Comparison of ENCODE assay signal across 14 mouse cellular contexts in the genomic region with DNA sequence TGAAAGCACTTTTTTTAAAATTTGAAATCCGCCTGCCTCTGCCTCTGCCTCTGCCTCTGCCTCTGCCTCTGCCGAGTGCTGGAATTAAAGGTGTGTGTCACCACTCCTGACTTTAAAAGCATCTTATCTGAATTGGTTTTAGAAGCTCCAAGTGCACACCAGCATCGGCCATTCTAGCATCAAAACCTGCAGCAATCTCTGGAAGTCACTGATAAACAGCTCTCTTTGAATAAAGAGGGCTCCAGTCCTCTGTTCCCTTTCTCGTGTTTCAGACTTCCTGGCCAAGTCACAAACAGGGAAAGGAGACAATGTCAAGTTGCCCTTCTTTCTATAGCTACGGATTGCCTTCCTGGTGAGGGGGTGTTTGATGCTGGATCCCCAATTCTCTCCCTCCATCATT.
DNase-seq lines count a peak whose midpoint lies in the region; ATAC-seq and TF ChIP-seq lines count a peak whose summit lies in the region.
"Had no signal": no experiment of that assay in that cellular context is flagged by ENCODE, and none has a peak within 500 bp of the region (broad histone marks: within the 10 kb centered on the region; RNA-seq: fewer than 3 reads in every experiment).

No protein-coding gene starts in this region.

- no peak for TF ChIP-seq CTCF in lung, embryonic 14.5 days (IDR thresholded peaks at IDR 0.05; ENCODE audit: low read depth)
- TF ChIP-seq CTCF in lung, adult 2 months (IDR thresholded peaks at IDR 0.05; ENCODE audit: insufficient read depth, low read length) = no peak
- TF ChIP-seq CTCF in liver, postnatal 0 days (IDR thresholded peaks at IDR 0.05; ENCODE audit: low read depth) = no peak
- no peak for TF ChIP-seq CTCF in cerebellum, adult 2 months (IDR thresholded peaks at IDR 0.05; ENCODE audit: borderline replicate concordance, insufficient read depth, low read depth, low read length)

- H3K27ac ChIP-seq in heart, embryonic 13.5 days (replicated peaks) = peak overlapping the region; percentile 84
- peak overlapping the region; percentile 48; the same call in 1 of the 2 replicates for H3K27ac ChIP-seq in lung, embryonic 14.5 days (ENCODE audit: low read depth)
- H3K27ac ChIP-seq in intestine, embryonic 16.5 days (ENCODE audit: low read length) = peak overlapping the region; percentile 59; the same call in 1 of the 2 replicates
- peak overlapping the region; percentile 44 for H3K27ac ChIP-seq in liver, postnatal 0 days (ENCODE audit: low read depth)
- H3K27ac ChIP-seq in cerebellum, adult 2 months (ENCODE audit: insufficient read depth, low read length) = no peak overlapping the region
- H3K27ac ChIP-seq: forebrain, embryonic 13.5 days; hindbrain, embryonic 10.5 days; liver, embryonic 15.5 days had no signal

- WGBS in heart, embryonic 13.5 days = 23% methylated on average over 5 of the region's 5 CpGs
- WGBS in lung, embryonic 14.5 days = 49% methylated on average over 5 of the region's 5 CpGs
- 30% methylated on average over 5 of the region's 5 CpGs for WGBS in lung, adult 2 months
- WGBS in intestine, embryonic 16.5 days = 56% methylated on average over 5 of the region's 5 CpGs
- WGBS in liver, postnatal 0 days (ENCODE audit: insufficient replicate concordance) = 30% methylated on average over 5 of the region's 5 CpGs
- WGBS in cerebellum, adult 2 months = 84% methylated on average over 5 of the region's 5 CpGs

- TF ChIP-seq POLR2A in lung, adult 2 months (IDR thresholded peaks at IDR 0.05; ENCODE audit: borderline replicate concordance, extremely low read depth, low read depth, low read length) = no peak
- no peak for TF ChIP-seq POLR2A in cerebellum, adult 2 months (IDR thresholded peaks at IDR 0.05; ENCODE audit: borderline replicate concordance, insufficient read depth, low read length)

- no peak overlapping the region for H3K4me2 ChIP-seq in heart, embryonic 13.5 days
- H3K4me2 ChIP-seq in lung, embryonic 14.5 days = no peak overlapping the region
- H3K4me2 ChIP-seq in intestine, embryonic 16.5 days (ENCODE audit: low read depth, low read length) = no peak overlapping the region
- no peak overlapping the region for H3K4me2 ChIP-seq in liver, postnatal 0 days (ENCODE audit: low read depth, low read length)
- H3K4me2 ChIP-seq: forebrain, embryonic 13.5 days; liver, embryonic 15.5 days; midbrain, embryonic 11.5 days had no signal

- TF ChIP-seq EP300 in liver, postnatal 0 days (IDR thresholded peaks at IDR 0.05; ENCODE audit: low read depth) = no peak

- peaks cover 5% of the 10 kb centered on the region; the same call in 1 of the 2 replicates for H3K27me3 ChIP-seq in heart, embryonic 13.5 days (replicated peaks)
- no peaks in the 10 kb centered on the region for H3K27me3 ChIP-seq in lung, embryonic 14.5 days (ENCODE audit: insufficient read depth, low read length)
- no peaks in the 10 kb centered on the region for H3K27me3 ChIP-seq in intestine, embryonic 16.5 days (replicated peaks; ENCODE audit: control insufficient read depth, insufficient read depth, low read length)
- no peaks in the 10 kb centered on the region for H3K27me3 ChIP-seq in liver, postnatal 0 days (ENCODE audit: insufficient read depth, low read length)
- no peaks in the 10 kb centered on the region for H3K27me3 ChIP-seq in cerebellum, adult 2 months (ENCODE audit: control insufficient read depth, insufficient read depth, low read length)
- H3K27me3 ChIP-seq: forebrain, embryonic 13.5 days had no signal

- H3K4me3 ChIP-seq in heart, embryonic 13.5 days = no peak overlapping the region
- H3K4me3 ChIP-seq in lung, embryonic 14.5 days (ENCODE audit: low read depth, low read length) = no peak overlapping the region
- H3K4me3 ChIP-seq in lung, adult 2 months (replicated peaks; ENCODE audit: extremely low read depth, low read depth, low read length) = no peak overlapping the region
- no peak overlapping the region for H3K4me3 ChIP-seq in intestine, embryonic 16.5 days (ENCODE audit: low read length)
- H3K4me3 ChIP-seq in liver, postnatal 0 days (ENCODE audit: low read depth, low read length) = no peak overlapping the region
- no peak overlapping the region for H3K4me3 ChIP-seq in cerebellum, adult 2 months (replicated peaks; ENCODE audit: insufficient read depth, low read depth, low read length)
- H3K4me3 ChIP-seq: forebrain, embryonic 13.5 days; hindbrain, embryonic 10.5 days; liver, embryonic 15.5 days had no signal

- no peak for ATAC-seq in heart, embryonic 13.5 days (ENCODE audit: extremely low read depth, insufficient number of reproducible peaks, low FRiP score, low TSS enrichment)
- ATAC-seq in lung, embryonic 14.5 days (ENCODE audit: insufficient read depth) = no peak
- no peak for ATAC-seq in intestine, embryonic 16.5 days
- ATAC-seq in liver, postnatal 0 days = no peak
- ATAC-seq: forebrain, embryonic 13.5 days had no signal

- H3K4me1 ChIP-seq in heart, embryonic 13.5 days = peaks cover 64% of the 10 kb centered on the region
- peaks cover 17% of the 10 kb centered on the region for H3K4me1 ChIP-seq in lung, embryonic 14.5 days (ENCODE audit: insufficient read depth)
- peaks cover 6% of the 10 kb centered on the region; the same call in 1 of the 2 replicates for H3K4me1 ChIP-seq in lung, adult 2 months (ENCODE audit: control insufficient read depth, insufficient read depth, low read length)
- peaks cover 17% of the 10 kb centered on the region for H3K4me1 ChIP-seq in intestine, embryonic 16.5 days (ENCODE audit: control insufficient read depth, insufficient read depth, low read length)
- H3K4me1 ChIP-seq in liver, postnatal 0 days (ENCODE audit: insufficient read depth) = peaks cover 11% of the 10 kb centered on the region
- H3K4me1 ChIP-seq in cerebellum, adult 2 months (ENCODE audit: control insufficient read depth, insufficient read depth, low read length) = no peaks in the 10 kb centered on the region

- no peaks in the 10 kb centered on the region for H3K36me3 ChIP-seq in heart, embryonic 13.5 days
- no peaks in the 10 kb centered on the region for H3K36me3 ChIP-seq in lung, embryonic 14.5 days (ENCODE audit: insufficient read depth)
- no peaks in the 10 kb centered on the region for H3K36me3 ChIP-seq in intestine, embryonic 16.5 days (ENCODE audit: control insufficient read depth, insufficient read depth, low read length)
- no peaks in the 10 kb centered on the region; the same call in 1 of the 2 replicates for H3K36me3 ChIP-seq in liver, postnatal 0 days (replicated peaks; ENCODE audit: insufficient read depth, low read length)
- H3K36me3 ChIP-seq: hindbrain, embryonic 10.5 days; liver, embryonic 15.5 days had no signal

- H3K9me3 ChIP-seq in heart, embryonic 13.5 days = peaks cover 7% of the 10 kb centered on the region; the same call in 1 of the 2 replicates
- H3K9me3 ChIP-seq in lung, embryonic 14.5 days (ENCODE audit: low read depth, low read length) = no peaks in the 10 kb centered on the region
- H3K9me3 ChIP-seq in intestine, embryonic 16.5 days (ENCODE audit: control insufficient read depth, low read length) = 0 out of 2 replicates have a peak, but pooled peaks cover 5% of the 10 kb centered on the region
- H3K9me3 ChIP-seq in liver, postnatal 0 days (ENCODE audit: low read length) = 0 out of 2 replicates have a peak, but pooled peaks cover 6% of the 10 kb centered on the region
- H3K9me3 ChIP-seq: forebrain, embryonic 13.5 days; G1E; hindbrain, embryonic 10.5 days; liver, embryonic 15.5 days had no signal

- no peak for DNase-seq in heart, adult 8-10 months (ENCODE audit: low spot score)
- DNase-seq in lung, embryonic 14.5 days = no peak
- no peak for DNase-seq in lung, adult 2 months
- DNase-seq in liver, postnatal 0 days = no peak
- no peak for DNase-seq in cerebellum, adult 2 months
- DNase-seq in testis, postnatal 14 days (ENCODE audit: low spot score) = no peak
- DNase-seq: adrenal gland, postnatal 10 days had no signal

- H3K9ac ChIP-seq in heart, embryonic 13.5 days = no peak overlapping the region
- no peak overlapping the region for H3K9ac ChIP-seq in lung, embryonic 14.5 days
- H3K9ac ChIP-seq in intestine, embryonic 16.5 days (ENCODE audit: low read depth, low read length) = no peak overlapping the region
- no peak overlapping the region for H3K9ac ChIP-seq in liver, postnatal 0 days (replicated peaks)
- H3K9ac ChIP-seq: forebrain, embryonic 13.5 days; liver, embryonic 15.5 days had no signal
